Mouse (Mus musculus) spleen, adult 12 weeks (tissue): Measurements from ENCODE around the gene Hacd1.
"Not testable (repeated sequence)": the region's sequence is repeated elsewhere in the genome, so short reads cannot be mapped to it uniquely, and the experiment has no call there.

Experiments
- DNase-seq: peaks from one replicate; pipeline ENCODE4 v3.0.0; 2022; ENCODE audit warnings: low spot score

The Hacd1 gene

DNA sequence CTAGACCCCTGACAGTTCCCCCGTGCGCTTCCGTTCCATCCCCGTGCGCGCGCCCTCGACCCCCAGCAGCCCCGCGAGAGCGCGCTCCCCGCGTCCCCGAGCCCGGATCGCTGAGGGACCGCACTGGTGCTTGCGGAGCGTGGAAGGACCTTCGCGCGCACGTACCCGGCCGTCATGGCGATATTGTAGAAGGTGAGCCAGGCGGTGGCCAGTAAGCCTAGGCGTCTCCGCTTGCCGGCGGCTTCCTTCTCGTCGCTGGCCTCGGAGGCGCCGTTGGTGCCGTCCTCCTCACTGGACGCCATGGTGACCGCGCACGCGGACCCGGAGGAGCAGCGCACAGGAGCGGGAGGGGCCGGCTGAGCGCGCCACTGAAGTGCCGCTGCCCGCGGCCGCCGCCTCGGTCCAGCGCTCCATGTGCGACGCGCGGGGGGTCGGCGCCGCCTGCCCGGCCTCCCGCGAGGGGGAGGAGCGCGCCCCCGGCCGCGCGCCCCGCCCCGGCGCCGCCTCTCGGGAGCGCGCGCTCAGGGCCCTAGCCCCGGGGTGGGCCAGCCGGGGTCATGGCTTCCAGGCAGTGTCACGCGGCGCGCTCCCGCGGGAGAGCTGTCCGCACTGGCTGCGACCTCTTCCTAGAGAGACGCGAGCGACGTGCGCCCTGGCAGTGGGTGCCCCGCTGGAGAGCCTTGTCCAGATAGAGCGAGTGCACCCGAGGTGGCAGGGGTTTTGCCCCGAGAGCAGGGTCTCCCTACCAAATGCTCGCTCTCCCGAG lies at the start of gene Hacd1:
Gene Hacd1 (minus strand): TSS at position 570 of the 766 bp plus-strand sequence.
- peak; percentile 25 for DNase-seq

DNA sequence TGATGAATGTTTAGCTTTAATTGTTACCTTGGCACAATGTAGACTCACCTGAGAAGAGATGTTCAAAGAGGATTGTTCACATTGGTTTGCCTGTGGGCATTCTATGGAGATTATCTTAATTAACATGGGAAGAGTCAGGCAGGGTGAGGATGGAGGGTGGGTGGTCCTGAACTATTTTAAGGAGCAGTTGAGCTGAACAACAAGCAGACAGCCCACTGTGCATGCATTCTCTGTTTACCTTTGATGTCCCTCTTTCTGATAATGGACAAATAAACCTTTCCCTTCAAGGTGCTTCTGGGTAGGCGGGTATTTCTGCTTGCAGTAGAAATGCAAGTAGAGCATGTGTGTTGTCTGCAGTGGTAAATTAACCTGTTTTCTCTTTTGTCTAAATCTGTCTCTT lies 48.0 kb upstream of the Hacd1 start:
- no peak for DNase-seq

GRCm38 (mm10) chr2:14102603-14103002 lies 46.7 kb upstream of the Hacd1 start:
- no peak for DNase-seq

DNA sequence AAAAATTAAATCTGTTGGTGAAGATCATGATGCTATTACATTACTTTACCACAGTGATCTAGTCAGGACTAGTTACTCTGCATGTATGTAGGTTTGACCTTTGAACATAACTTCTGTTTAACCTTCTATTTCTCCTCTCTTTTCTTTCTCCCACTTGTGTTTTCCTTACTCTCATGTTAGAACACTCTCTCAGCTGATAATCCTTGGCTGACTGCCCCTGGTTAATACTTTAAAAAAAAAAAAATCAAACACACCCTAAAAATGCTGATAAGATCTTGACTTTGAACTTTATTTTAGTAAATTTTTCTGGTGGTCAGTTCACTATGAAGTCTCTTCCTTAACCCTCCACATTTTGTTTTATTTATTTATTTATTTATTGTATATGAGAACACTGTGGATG lies 44.6 kb upstream of the Hacd1 start:
- DNase-seq: no peak

GRCm38 (mm10) chr2:14078527-14078926 lies 22.6 kb upstream of the Hacd1 start:
- not testable (repeated sequence) for DNase-seq

- no peak for DNase-seq
Observed at GRCm38 (mm10) chr2:14074221-14074901, 18.4 kb upstream of the Hacd1 start.

DNA sequence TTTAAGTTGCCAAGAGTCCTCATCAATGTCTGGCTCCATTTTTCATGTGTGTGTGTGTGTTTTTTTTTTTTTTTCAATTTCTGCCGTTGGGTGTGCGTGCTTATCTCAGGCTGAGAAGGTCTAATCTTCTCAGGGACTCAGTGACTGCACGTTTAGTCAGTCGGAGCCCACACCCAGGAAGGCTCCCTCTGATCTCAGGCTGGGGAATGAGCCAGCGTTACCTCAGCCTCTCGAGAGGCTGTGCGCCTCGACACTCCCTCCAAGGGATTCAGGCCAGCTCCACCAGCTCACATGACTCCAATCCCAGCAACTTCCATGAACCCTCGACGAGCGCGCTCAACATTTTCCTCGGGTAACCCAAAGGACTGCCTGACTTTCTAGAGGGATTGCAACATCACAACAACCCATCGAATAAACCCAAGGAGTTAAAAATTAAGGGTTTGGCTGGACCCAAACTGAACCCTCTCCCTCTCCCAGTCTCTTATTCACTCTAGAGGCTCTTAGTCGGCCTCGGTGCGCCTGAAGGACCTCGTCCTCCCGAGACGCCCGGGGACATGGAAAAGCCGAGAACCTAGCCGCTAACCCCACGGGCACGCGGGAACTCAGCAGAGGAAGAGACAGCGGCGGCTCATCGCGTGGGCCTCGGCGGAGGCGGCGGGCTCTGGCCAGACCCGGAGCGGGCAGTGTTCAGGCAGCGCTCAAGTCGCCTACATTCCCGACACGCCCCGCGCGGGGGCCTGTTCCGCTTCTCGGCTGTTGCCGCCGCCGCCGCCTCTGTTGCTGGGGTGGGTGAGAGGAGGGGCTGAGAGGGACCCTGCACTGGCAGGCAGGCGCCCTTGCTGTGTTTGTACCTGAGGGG lies 17.7 kb upstream of the Hacd1 start, which contains the start of gene Stam:
Gene Stam (plus strand): TSS at position 737 of the 859 bp plus-strand sequence.
- peak; percentile 85 for DNase-seq

DNA sequence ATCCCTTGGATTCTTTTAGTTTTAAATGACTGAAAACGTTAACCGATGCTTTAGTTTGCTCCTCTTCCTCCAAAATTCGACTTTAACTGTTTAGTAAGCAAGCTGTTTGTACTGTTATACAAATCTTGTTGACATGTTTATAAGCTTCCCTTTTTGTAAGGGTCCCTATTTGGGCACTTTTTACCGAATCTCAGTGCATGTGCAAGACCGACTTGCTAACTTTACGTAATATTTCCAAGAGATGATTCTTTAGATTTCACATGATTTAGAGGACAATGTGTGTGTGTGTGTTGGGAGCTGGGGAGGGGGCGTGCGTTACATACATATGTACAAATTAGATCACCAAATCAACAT lies 17.1 kb upstream of the Hacd1 start:
- DNase-seq: no peak

GRCm38 (mm10) chr2:14070466-14070865 lies 14.5 kb upstream of the Hacd1 start:
- DNase-seq: no peak

GRCm38 (mm10) chr2:14069027-14069426 lies 13.1 kb upstream of the Hacd1 start:
- DNase-seq: no peak

DNA sequence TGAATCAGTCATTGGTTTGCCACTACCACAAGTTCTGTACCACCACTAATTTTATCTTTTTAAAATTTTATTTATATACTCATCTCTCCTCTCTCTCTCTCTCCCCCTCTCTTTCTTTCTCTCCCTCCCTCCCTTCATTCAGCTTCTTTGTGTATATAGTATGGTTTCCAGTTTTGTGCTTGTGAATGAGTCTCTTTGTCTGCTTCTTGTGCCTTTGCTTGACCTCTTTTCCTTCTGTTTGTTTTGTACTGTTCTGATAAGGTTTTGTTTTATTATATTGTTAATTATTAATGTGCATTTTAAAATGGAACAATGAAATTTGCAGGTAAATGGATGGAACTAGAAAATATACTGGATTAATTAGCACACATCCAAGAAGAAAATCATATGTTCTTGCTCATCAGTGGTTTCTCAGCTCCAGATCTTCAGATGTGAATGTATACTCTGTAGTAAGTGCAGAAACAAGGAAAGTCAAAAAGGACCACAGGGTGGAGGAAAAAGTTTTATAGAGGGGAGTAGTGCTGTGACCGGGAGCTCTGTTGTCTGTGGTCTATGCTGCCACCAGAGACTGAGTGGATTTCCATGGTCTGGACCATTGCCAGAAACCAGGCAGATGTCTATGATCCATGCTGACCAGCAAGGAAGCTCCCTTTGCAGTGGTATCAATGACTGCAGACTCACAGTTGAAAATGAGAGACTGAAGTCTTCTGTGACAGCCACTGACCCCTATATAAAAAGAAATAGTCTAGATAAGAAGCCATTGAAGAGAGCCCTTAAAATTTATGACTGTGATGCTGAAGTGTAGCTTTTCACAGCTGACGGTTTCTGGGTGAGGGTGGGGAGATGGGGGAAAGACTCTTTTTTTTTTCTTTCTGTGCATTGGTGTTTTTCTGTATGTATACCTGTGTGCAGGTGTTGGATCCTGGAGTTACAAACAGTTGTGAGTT lies 10.0 kb upstream of the Hacd1 start:
- no peak for DNase-seq

DNA sequence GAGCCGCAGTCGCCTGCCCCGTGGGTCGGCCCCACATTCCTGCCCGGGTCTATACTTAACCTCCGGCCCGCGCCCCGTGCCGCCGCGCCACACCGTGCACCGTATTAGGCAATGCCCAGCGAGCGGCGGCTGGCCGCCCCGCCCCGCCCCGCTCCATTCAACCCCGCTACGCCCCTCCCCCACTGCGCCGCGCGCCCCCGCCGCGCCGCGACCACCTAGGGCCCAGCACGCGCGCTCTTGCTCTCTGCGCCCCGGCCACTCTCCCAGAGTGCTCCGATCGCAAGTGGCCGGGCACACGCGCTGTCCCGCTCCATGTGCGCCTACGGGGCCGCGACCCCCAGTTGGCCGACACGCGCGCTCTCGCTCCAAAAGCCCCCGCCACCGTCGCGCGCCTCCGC lies 768 bp downstream of the Hacd1 start:
- DNase-seq: peak; percentile 11

- DNase-seq: no peak
Observed at GRCm38 (mm10) chr2:14054716-14055115, 1.2 kb downstream of the Hacd1 start.

GRCm38 (mm10) chr2:14054163-14054562 lies 1.8 kb downstream of the Hacd1 start:
- no peak for DNase-seq

- DNase-seq: no peak
Observed at GRCm38 (mm10) chr2:14053618-14054017, 2.3 kb downstream of the Hacd1 start.

- DNase-seq: no peak
Observed at GRCm38 (mm10) chr2:14048808-14049207, 7.1 kb downstream of the Hacd1 start.

DNA sequence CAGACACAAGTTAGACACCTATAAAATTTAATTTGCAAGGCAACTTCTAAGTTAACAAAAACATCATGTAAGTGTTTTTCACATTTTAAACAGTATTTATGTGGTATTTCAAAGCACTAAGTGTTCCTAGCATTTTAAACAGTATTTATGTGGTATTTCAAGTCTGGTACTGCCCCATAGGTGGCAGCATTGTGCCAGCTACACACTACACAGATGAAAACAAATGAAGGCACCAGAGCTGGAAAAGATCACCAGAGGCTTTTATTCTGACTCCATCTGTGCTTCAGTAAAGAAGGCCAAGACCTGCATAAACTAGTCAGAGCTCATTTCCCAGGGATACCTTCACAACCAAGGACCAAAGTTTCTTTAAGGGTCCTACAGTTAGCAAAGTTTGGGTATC lies 7.6 kb downstream of the Hacd1 start:
- DNase-seq: peak; percentile 40

- no peak for DNase-seq
Observed at GRCm38 (mm10) chr2:14043577-14044170, 12.3 kb downstream of the Hacd1 start.

DNA sequence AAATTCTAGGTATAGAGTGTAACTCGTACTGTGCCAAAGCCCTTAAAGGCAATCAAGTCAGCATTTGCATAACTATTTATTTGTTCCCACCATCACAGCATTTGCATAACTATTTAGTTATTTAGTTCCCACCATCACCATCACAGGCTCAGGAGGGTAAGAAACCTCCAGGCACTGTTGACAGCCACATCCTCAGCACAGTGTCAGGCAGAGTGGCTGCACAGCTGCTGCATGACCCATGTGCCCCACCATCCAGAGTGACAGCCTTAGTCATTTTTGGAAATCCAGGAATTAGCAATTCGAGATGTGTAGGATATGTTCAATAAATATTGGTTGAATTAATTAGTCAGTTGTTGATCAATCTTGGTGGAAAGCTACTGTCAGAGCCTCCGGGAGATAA lies 12.9 kb downstream of the Hacd1 start:
- no peak for DNase-seq

DNA sequence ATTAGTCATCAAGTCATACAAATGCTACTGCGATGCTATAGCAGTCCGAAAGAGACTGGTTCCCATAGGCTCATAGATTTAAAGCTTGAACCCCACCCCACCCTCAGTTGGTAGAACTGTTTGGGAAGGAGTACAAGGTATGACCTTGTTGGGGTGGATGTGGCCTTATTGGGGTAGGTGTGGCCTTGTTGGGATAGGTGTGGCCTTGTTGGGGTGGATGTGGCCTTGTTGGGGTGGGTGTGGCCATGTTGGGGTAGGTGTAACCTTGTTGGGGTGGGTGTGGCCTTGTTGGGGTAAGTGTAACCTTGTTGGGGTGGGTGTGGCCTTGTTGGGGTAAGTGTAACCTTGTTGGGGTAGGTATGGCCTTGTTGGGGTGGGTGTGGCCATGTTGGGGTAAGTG lies 14.7 kb downstream of the Hacd1 start:
- DNase-seq: no peak

- no peak for DNase-seq
Observed at GRCm38 (mm10) chr2:14019228-14019627, 36.7 kb downstream of the Hacd1 start.
